Mouse (Mus musculus) thymus, postnatal 36 days (tissue): ENCODE data around the gene Lrba.

ENCODE experiments used
- DNase-seq, 2 experiments: peaks; one replicate each; pipeline ENCODE4 v3.0.0; 2022; ENCODE audit warnings: mixed read lengths in 2 of 2

The Lrba gene

GRCm38 (mm10) chr3:86561023-86561344 lies 336.5 kb downstream of the Lrba start:
- no peak for DNase-seq

DNA sequence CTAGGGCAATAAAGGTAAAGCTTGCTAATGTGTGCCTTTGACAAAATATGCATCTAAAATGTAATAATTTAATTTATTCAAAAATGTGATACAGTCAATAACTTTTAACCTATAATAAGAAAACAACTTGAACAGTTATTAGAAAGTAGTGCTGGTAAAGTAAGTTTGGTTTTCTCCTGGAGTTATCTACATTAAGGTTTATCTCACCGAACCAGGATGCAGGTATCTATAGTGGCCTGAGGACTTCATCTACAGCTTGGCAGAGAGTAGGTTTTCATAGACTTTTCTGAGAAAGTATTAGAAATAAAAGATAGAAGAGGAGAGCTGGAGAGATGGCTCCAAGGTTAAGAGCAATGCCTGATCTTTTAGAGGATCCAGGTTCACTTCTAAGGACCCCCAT lies 336.9 kb downstream of the Lrba start:
- DNase-seq, result no peak

- DNase-seq, result no peak
These were observed 342.8 kb downstream of the Lrba start for GRCm38 (mm10) chr3:86567312-86567711.

DNA sequence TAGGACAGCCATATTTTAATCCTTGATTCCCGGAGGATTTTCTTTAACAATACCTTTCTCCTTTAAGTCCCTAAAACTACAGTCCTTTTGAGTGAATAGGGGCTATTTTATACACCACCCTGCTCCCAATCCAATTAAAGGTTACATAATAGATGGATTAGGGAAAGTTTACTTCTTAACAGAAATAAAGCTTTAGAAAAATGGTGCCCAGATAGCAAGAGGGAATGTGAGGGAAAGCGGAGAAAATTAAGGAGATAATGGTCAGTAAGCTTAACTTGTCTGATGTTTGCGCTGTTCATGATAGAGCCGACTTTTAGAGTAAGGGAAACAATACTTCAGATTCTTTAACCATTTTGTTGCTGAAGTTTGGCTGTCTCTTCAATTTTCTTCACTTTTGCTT lies 347.0 kb downstream of the Lrba start:
- DNase-seq, result no peak

DNA sequence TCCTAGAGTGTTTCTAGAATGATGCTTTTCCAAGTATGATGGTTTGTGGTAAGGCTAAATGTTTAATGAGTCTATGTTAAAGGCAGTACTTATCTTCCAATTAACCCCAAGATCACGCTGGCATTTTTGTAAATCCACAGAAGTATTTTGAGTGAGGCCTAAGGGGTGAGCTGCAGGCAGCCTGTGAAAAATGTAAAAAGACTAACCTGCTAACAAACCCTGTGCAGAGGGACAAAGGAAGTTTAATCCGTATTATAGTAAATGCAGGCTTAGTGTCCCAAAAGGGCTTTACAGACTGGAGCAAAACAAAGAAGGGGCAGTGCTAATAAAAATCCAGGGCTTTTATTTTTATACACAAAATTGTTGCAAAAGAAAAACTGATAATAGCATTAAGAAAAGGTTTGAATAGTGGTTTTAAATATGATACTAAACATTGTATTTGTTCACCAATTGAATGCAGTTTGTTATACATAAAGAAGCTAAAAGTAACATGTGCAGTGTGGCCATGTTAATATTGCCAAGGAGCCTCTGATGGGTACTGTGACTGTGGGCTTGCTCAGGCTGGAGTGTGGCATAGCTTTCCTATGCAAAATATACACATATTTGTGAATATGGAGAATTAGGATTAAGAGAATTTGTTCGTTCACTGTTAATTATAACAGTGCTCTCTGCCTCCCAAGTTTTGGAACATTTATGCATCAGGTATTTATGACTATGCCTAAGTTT lies 348.2 kb downstream of the Lrba start:
- DNase-seq, result no peak

DNA sequence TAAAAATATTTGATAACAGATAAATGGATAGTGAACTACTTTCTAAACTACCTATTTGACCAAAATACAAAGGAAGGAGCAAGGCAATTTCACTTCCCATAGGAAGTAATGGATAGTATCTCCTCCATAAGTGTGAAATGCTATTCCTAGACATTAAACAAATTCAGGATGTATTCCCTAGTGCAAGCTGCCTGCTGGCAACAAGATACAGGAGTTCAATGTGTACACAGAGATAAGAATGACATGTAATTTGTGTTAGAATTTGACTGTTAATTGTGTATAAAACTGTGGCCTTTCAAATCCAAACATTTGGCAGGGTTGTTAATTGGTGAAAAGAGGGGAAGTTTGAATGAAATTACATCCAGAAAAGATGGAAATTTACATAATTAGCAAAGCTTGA lies 350.8 kb downstream of the Lrba start:
- DNase-seq, result no peak

DNA sequence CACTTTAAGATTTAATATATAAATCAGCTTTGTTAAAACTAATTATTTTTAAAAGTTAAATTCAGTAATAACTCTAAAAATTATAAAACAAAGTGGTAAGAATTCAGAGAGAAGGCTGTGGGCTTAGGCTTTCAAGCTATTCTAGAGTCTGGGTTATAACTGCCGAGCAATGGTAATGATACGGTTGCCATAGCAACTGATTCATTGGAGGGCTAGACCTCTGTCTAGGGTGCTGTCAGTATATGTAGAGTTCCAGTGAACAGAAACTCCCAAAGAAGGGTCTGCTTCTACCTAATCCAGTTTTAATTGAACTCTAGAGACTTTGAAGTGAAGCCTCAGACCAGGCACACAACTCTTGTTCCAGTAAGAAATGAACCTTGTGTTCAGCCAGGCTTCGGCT lies 377.8 kb downstream of the Lrba start:
- no peak for DNase-seq

GRCm38 (mm10) chr3:86605775-86606174 lies 381.3 kb downstream of the Lrba start:
- DNase-seq, result no peak

- DNase-seq, result no peak
These were observed 402.7 kb downstream of the Lrba start for GRCm38 (mm10) chr3:86627008-86627743.

DNA sequence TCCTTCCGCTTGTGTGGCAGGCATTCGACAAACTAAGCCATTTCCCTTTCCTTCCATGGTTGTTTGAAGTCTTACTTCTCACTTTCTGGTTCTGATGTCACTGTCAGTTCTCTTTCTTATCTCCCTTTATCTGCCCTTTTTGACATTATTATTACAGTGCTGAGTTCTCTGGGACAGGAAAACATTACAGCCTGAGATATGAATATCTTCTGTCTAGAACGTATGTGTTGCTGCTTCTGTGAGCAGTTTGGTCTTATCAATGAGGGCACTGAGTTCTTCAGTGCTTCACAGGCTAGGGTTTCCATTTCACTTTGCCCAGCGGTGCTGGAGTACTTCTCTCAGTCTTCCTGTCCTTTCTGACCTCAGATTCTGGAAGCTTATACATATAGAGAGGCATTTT lies 404.9 kb downstream of the Lrba start:
- DNase-seq, result no peak

- no peak for DNase-seq
These were observed 411.0 kb downstream of the Lrba start for GRCm38 (mm10) chr3:86635464-86635863.

- DNase-seq, result no peak
These were observed 411.5 kb downstream of the Lrba start for GRCm38 (mm10) chr3:86635940-86636339.

GRCm38 (mm10) chr3:86638552-86639348 lies 414.3 kb downstream of the Lrba start:
- no peak for DNase-seq

GRCm38 (mm10) chr3:86641393-86641792 lies 416.9 kb downstream of the Lrba start:
- no peak for DNase-seq

DNA sequence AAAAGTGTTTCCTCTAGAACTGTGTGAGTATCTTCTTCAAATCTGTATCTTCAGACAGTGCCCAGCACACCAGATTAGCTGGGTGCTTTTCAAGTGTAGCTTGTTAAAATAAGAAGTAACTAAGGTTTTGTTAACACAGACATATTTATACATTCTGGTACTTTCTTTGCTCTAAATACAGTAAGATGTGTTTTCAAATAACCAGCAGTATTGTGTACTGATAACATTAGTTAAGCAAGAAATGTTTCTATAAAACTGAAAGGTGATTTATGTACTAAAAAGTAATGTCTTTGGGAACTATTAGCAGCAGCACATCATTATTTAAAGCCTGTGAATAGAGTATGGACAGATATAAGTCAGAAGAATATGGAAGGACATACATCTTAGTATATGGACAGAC lies 417.3 kb downstream of the Lrba start:
- no peak for DNase-seq

GRCm38 (mm10) chr3:86646771-86647170 lies 422.3 kb downstream of the Lrba start:
- DNase-seq, result no peak

DNA sequence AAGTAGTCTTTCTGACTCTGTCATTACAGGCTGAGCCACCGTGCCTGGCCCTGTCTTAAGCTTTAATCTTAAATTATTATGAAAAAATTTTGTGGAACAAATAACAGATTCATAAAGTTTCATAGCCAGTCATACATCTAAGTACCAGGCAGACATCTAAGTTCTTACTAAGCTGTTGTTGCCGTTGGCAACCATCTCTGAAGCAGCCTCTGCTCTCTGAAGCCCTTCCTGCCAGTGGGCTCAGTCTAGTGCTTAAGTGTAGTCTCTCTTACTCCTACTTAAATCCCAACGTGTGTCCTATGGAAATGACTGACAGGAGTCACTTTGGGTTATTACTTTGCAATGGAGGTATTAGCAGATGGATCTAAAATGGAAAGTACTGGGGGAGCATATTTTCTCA lies 426.5 kb downstream of the Lrba start:
- no peak for DNase-seq

GRCm38 (mm10) chr3:86659326-86659725 lies 434.8 kb downstream of the Lrba start:
- DNase-seq, result no peak

DNA sequence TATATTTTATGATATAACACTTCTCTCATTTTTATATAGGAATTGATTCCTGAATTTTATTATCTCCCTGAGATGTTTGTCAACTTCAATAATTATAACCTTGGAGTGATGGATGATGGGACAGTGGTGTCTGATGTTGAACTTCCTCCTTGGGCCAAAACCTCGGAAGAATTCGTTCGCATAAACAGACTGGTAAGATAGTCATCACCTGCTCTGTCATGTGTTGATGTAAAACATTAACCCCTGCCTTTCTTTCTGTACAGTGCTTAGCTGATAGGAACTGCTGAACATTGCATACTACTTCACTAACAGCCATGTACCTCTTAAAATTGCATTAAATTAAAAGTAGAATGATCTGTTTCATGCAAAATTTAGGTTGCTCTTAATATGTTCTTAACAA lies 439.9 kb downstream of the Lrba start:
- no peak for DNase-seq

GRCm38 (mm10) chr3:86668146-86668545 lies 443.7 kb downstream of the Lrba start:
- no peak for DNase-seq

- DNase-seq, result peak; percentile 7 to 9
These were observed 453.2 kb downstream of the Lrba start for GRCm38 (mm10) chr3:86677573-86678155.

DNA sequence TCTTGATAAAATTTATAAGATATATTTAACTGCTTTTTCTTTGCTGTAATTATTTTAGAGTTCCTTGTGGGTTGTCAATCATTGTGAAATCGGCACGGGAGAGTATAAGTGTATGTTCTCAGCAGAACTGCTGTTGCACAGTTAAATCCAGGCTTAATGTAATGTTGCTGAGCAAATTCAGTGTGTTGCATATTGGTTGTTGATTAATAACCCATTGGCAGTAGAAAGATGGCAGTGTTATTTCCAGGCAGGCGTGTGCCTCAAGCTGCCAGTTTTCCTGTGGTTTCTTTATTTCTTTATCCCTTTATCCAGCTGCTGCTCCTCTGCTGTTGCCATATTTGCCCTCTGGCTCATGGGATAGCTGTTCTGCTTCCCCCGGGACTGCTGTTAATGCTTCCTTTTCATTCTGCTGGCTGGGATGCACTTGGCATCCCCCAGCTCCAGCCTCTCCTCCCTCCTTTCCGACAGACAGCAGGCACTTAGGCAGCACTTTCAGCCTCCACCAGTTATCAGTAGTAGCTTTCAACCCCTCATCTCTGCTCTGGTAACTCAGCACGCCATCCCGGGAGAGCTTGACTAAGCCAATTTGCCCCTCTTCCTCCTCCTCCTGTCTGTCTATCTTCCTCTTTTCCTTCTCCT lies 463.2 kb downstream of the Lrba start:
- no peak for DNase-seq

- DNase-seq, result no peak
These were observed 464.0 kb downstream of the Lrba start for GRCm38 (mm10) chr3:86688438-86688837.
